In the genomic region with DNA sequence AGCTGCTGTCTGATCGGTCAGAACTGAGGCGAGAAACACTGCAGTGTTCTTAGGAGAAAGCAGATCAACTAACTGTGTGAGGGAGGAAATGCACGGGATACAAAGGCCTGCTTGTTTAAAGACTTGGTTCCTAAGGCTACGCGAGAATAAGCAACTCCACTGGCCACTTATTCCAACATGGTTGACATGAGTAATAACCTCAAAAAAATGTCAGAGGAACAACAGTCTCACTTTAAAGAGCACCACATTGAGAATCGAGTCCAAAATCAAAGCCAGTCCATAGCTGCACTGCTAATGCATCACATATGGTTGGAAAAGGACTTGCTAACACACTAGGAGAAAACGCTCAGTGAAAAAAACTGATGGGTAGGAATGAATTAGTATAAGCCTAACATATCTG, we compare ENCODE assay signal across 10 mouse cellular contexts.
DNase-seq lines count a peak whose midpoint lies in the region; ATAC-seq and TF ChIP-seq lines count a peak whose summit lies in the region.
"Had no signal": no experiment of that assay in that cellular context is flagged by ENCODE, and none has a peak within 500 bp of the region (broad histone marks: within the 10 kb centered on the region; RNA-seq: fewer than 3 reads in every experiment).

No protein-coding gene starts in this region.

- no peaks in the 10 kb centered on the region for H3K36me3 ChIP-seq in lung, embryonic 14.5 days (ENCODE audit: insufficient read depth)
- H3K36me3 ChIP-seq in embryonic facial prominence, embryonic 12.5 days, result 0 out of 2 replicates have a peak, but pooled peaks cover 6% of the 10 kb centered on the region
- H3K36me3 ChIP-seq in hindbrain, postnatal 0 days (ENCODE audit: insufficient read depth, low read length), result no peaks in the 10 kb centered on the region; the same call in 1 of the 2 replicates
- H3K36me3 ChIP-seq in stomach, embryonic 15.5 days, result no peaks in the 10 kb centered on the region
- H3K36me3 ChIP-seq: heart, embryonic 13.5 days had no signal

- no peak overlapping the region for H3K4me2 ChIP-seq in lung, embryonic 14.5 days
- H3K4me2 ChIP-seq in embryonic facial prominence, embryonic 12.5 days (replicated peaks), result 0 out of 2 replicates have a peak overlapping the region, but pooled peaks have one; percentile 1
- no peak overlapping the region for H3K4me2 ChIP-seq in hindbrain, postnatal 0 days (ENCODE audit: low read depth, low read length)
- no peak overlapping the region for H3K4me2 ChIP-seq in stomach, embryonic 15.5 days
- H3K4me2 ChIP-seq: heart, embryonic 13.5 days; neural tube, embryonic 12.5 days had no signal

- H3K4me3 ChIP-seq in lung, embryonic 14.5 days (ENCODE audit: low read depth, low read length), result no peak overlapping the region
- H3K4me3 ChIP-seq in embryonic facial prominence, embryonic 12.5 days, result no peak overlapping the region
- H3K4me3 ChIP-seq in hindbrain, postnatal 0 days (ENCODE audit: low read length), result no peak overlapping the region
- H3K4me3 ChIP-seq in stomach, embryonic 15.5 days (replicated peaks), result no peak overlapping the region
- H3K4me3 ChIP-seq: heart, embryonic 13.5 days; neural tube, embryonic 12.5 days had no signal

- H3K9me3 ChIP-seq in lung, embryonic 14.5 days (ENCODE audit: low read depth, low read length), result no peaks in the 10 kb centered on the region
- H3K9me3 ChIP-seq in embryonic facial prominence, embryonic 12.5 days, result no peaks in the 10 kb centered on the region
- no peaks in the 10 kb centered on the region for H3K9me3 ChIP-seq in hindbrain, postnatal 0 days (ENCODE audit: low read length)
- no peaks in the 10 kb centered on the region for H3K9me3 ChIP-seq in stomach, embryonic 15.5 days
- H3K9me3 ChIP-seq: heart, embryonic 13.5 days; neural tube, embryonic 12.5 days had no signal

- H3K27ac ChIP-seq in lung, embryonic 14.5 days (ENCODE audit: low read depth), result peak overlapping the region; percentile 6; the same call in 1 of the 2 replicates
- peak overlapping the region; percentile 87 for H3K27ac ChIP-seq in embryonic facial prominence, embryonic 12.5 days
- peak overlapping the region; percentile 78 for H3K27ac ChIP-seq in hindbrain, postnatal 0 days
- peak overlapping the region; percentile 31; the same call in 1 of the 2 replicates for H3K27ac ChIP-seq in stomach, embryonic 15.5 days
- H3K27ac ChIP-seq: heart, embryonic 13.5 days; neural tube, embryonic 12.5 days had no signal

- H3K9ac ChIP-seq in lung, embryonic 14.5 days, result no peak overlapping the region
- no peak overlapping the region for H3K9ac ChIP-seq in embryonic facial prominence, embryonic 12.5 days
- H3K9ac ChIP-seq in hindbrain, postnatal 0 days (replicated peaks; ENCODE audit: low read length), result no peak overlapping the region
- H3K9ac ChIP-seq in stomach, embryonic 15.5 days, result no peak overlapping the region
- H3K9ac ChIP-seq: heart, embryonic 13.5 days; neural tube, embryonic 12.5 days had no signal

- no peaks in the 10 kb centered on the region for H3K27me3 ChIP-seq in lung, embryonic 14.5 days (ENCODE audit: insufficient read depth, low read length)
- H3K27me3 ChIP-seq in embryonic facial prominence, embryonic 12.5 days, result no peaks in the 10 kb centered on the region
- H3K27me3 ChIP-seq in hindbrain, postnatal 0 days (ENCODE audit: insufficient read depth, low read length), result no peaks in the 10 kb centered on the region
- no peaks in the 10 kb centered on the region for H3K27me3 ChIP-seq in stomach, embryonic 15.5 days (replicated peaks)
- H3K27me3 ChIP-seq: heart, embryonic 13.5 days; neural tube, embryonic 12.5 days had no signal

- DNase-seq in lung, embryonic 14.5 days, result peak; percentile 17
- DNase-seq in lung, postnatal 14 days, result no peak
- peak; percentile 28 for DNase-seq in hindbrain, postnatal 0 days (ENCODE audit: low spot score)
- DNase-seq in adipocyte (ENCODE audit: low spot score), result no peak
- no peak for DNase-seq in retina, postnatal 1 day
- DNase-seq: kidney, postnatal 14 days had no signal

- H3K4me1 ChIP-seq in lung, embryonic 14.5 days (ENCODE audit: insufficient read depth), result no peaks in the 10 kb centered on the region
- H3K4me1 ChIP-seq in embryonic facial prominence, embryonic 12.5 days, result peaks cover 19% of the 10 kb centered on the region
- no peaks in the 10 kb centered on the region for H3K4me1 ChIP-seq in hindbrain, postnatal 0 days (ENCODE audit: insufficient read depth, low read length)
- no peaks in the 10 kb centered on the region for H3K4me1 ChIP-seq in stomach, embryonic 15.5 days
- H3K4me1 ChIP-seq: heart, embryonic 13.5 days; neural tube, embryonic 12.5 days had no signal

- TF ChIP-seq CTCF in lung, embryonic 14.5 days (IDR thresholded peaks at IDR 0.05; ENCODE audit: low read depth), result no peak
- TF ChIP-seq CTCF in hindbrain, postnatal 0 days (IDR thresholded peaks at IDR 0.05; ENCODE audit: low read depth), result no peak

- WGBS in lung, embryonic 14.5 days, result 56% methylated on average over 7 of the region's 7 CpGs
- WGBS in embryonic facial prominence, embryonic 12.5 days, result 21% methylated on average over 7 of the region's 7 CpGs
- WGBS in hindbrain, postnatal 0 days, result 61% methylated on average over 7 of the region's 7 CpGs
- 29% methylated on average over 7 of the region's 7 CpGs for WGBS in stomach, embryonic 15.5 days

- no peak for ATAC-seq in lung, embryonic 14.5 days (ENCODE audit: insufficient read depth)
- ATAC-seq in embryonic facial prominence, embryonic 12.5 days (ENCODE audit: insufficient number of reproducible peaks, insufficient read depth, low FRiP score, low TSS enrichment), result peak; percentile 83
- ATAC-seq in hindbrain, postnatal 0 days, result peak; percentile 75
- peak; percentile 58; the same call in 1 of the 2 replicates for ATAC-seq in stomach, embryonic 15.5 days (ENCODE audit: insufficient read depth, low FRiP score, low read depth)

Comparison
In these comparisons a context has a peak if more than half of its experiments do, and no peak if none do; other contexts are left out.
1. DNase-seq: peak in lung, embryonic 14.5 days (single experiment) and hindbrain, postnatal 0 days (single experiment); none in lung, postnatal 14 days (single experiment), adipocyte (single experiment) and retina, postnatal 1 day (single experiment).
2. H3K27ac ChIP-seq: peak in every context shown above with its lines; median percentile 87 in embryonic facial prominence, embryonic 12.5 days; 78 in hindbrain, postnatal 0 days; 31 in stomach, embryonic 15.5 days; 6 in lung, embryonic 14.5 days.